Mouse (Mus musculus): ENCODE measurements at regions not wholly inside any gene's neighbourhood (a gene's known extent, or its start where the extent isn't known, plus 50 kb on each side); places are given as distances from the start of the nearest gene placed in this dataset.

- no peak for DNase-seq (ENCODE audit: low spot score)
Observed at GRCm38 (mm10) chr11:19145991-19146390, 127.2 kb upstream of the Meis1 start.

GRCm38 (mm10) chr11:19151026-19151425, 132.2 kb upstream of the Meis1 start:
- no peak for DNase-seq (ENCODE audit: low spot score)

- no peak for DNase-seq (ENCODE audit: low spot score)
Observed at GRCm38 (mm10) chr11:19153714-19154113, 134.9 kb upstream of the Meis1 start.

GRCm38 (mm10) chr11:19154813-19155616, 136.2 kb upstream of the Meis1 start:
- no peak for DNase-seq (ENCODE audit: low spot score)

- DNase-seq (ENCODE audit: low spot score), result no peak
Observed at GRCm38 (mm10) chr11:19155617-19155983, 136.8 kb upstream of the Meis1 start.

- no peak for DNase-seq (ENCODE audit: low spot score)
Observed at GRCm38 (mm10) chr11:19160227-19160626, 141.4 kb upstream of the Meis1 start.

- DNase-seq (ENCODE audit: low spot score), result no peak
Observed at GRCm38 (mm10) chr11:19160669-19161068, 141.9 kb upstream of the Meis1 start.

GRCm38 (mm10) chr11:19170938-19171337, 152.2 kb upstream of the Meis1 start:
- no peak for DNase-seq (ENCODE audit: low spot score)

GRCm38 (mm10) chr11:19174305-19175017, 155.7 kb upstream of the Meis1 start:
- no peak for DNase-seq (ENCODE audit: low spot score)

GRCm38 (mm10) chr11:19179290-19179689, 160.5 kb upstream of the Meis1 start:
- DNase-seq (ENCODE audit: low spot score), result no peak

- no peak for DNase-seq (ENCODE audit: low spot score)
Observed at GRCm38 (mm10) chr11:19189778-19190177, 171.0 kb upstream of the Meis1 start.

GRCm38 (mm10) chr11:19194464-19194863, 175.7 kb upstream of the Meis1 start:
- DNase-seq (ENCODE audit: low spot score), result no peak

GRCm38 (mm10) chr11:19197790-19198189, 179.0 kb upstream of the Meis1 start:
- no peak for DNase-seq (ENCODE audit: low spot score)

- no peak for DNase-seq (ENCODE audit: low spot score)
Observed at GRCm38 (mm10) chr11:19202602-19203517, 184.1 kb upstream of the Meis1 start.

- no peak for DNase-seq (ENCODE audit: low spot score)
Observed at GRCm38 (mm10) chr11:19203518-19203900, 184.7 kb upstream of the Meis1 start.

- DNase-seq (ENCODE audit: low spot score), result peak; percentile 28
Observed at GRCm38 (mm10) chr11:19203968-19204367, 185.2 kb upstream of the Meis1 start.

- DNase-seq (ENCODE audit: low spot score), result no peak
Observed at GRCm38 (mm10) chr11:19204521-19204920, 185.7 kb upstream of the Meis1 start.

GRCm38 (mm10) chr11:19205174-19205573, 186.4 kb upstream of the Meis1 start:
- no peak for DNase-seq (ENCODE audit: low spot score)

- no peak for DNase-seq (ENCODE audit: low spot score)
Observed at GRCm38 (mm10) chr11:19219476-19219875, 200.7 kb upstream of the Meis1 start.

GRCm38 (mm10) chr11:19221442-19221841, 202.7 kb upstream of the Meis1 start:
- DNase-seq (ENCODE audit: low spot score), result no peak

GRCm38 (mm10) chr11:19226756-19227155, 208.0 kb upstream of the Meis1 start:
- no peak for DNase-seq (ENCODE audit: low spot score)

GRCm38 (mm10) chr11:19227716-19228115, 208.9 kb upstream of the Meis1 start:
- no peak for DNase-seq (ENCODE audit: low spot score)
